Mouse (Mus musculus) ovary, adult 10 weeks (tissue): Measurements from ENCODE around the gene Hcn3. TPM values are rescaled to one million over a fixed set of nuclear protein-coding genes. Genes with fewer than 3 reads are reported as not detected.

ENCODE experiments used
- polyA plus RNA-seq: library from polyadenylated mRNA; stranded (reverse); fragments of 350-450 nt; fragmentation: Illumina TruSeq; extraction: RNeasy Lipid Tissue Mini Kit (QIAGEN cat#74804); gene quantifications from one replicate; pipeline ENCODE4 v1.2.3, GENCODE M21; 2014

The Hcn3 gene
- not detected for polyA plus RNA-seq

GRCm38 (mm10) chr3:89159616-89160344 lies at the start of gene Hcn3:
Gene Hcn3 (minus strand): TSS chr3:89160196.

DNA sequence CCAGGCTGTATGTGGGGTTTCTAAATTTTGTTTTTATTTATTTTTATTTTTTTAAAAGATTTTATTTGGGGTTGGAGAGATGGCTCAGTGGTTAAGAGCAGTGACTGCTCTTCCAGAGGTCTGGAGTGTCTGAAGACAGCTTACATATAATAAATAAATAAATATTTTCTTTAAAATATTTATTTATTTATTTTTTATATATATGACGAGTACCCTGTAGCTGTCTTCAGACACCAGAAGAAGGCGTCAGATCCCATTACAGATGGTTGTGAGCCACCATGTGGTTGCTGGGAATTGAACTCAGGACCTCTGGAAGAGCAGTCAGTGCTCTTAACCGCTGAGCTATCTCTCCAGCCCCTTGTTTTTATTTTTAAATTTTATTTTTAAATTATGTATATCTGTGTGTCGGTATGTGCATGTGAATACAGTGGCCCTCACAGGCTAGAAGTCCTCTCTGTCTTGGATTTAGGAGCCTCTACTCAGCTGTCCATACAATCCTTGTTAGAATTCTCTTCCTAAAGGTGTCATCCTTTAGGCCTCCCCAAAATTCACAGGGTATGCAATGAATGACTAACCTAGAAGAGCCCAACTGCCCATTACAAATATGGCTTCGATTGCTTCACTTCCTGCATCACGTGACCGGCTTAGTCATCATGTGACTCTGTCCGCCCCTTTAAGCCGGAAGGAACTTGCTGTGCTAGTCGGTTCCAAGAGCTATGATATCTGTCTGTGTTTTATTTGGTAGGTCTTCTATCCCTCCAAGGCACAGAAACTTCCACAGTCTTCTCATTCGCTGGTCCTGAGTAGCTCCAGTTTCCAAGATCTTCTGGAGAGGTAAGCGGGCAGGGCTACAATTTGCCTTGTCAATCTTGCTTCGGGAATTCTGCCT lies 42.5 kb upstream of the Hcn3 start, which contains the start of gene Gba:
Gba (plus strand) TSS at position 676 of the 889 bp plus-strand sequence.

DNA sequence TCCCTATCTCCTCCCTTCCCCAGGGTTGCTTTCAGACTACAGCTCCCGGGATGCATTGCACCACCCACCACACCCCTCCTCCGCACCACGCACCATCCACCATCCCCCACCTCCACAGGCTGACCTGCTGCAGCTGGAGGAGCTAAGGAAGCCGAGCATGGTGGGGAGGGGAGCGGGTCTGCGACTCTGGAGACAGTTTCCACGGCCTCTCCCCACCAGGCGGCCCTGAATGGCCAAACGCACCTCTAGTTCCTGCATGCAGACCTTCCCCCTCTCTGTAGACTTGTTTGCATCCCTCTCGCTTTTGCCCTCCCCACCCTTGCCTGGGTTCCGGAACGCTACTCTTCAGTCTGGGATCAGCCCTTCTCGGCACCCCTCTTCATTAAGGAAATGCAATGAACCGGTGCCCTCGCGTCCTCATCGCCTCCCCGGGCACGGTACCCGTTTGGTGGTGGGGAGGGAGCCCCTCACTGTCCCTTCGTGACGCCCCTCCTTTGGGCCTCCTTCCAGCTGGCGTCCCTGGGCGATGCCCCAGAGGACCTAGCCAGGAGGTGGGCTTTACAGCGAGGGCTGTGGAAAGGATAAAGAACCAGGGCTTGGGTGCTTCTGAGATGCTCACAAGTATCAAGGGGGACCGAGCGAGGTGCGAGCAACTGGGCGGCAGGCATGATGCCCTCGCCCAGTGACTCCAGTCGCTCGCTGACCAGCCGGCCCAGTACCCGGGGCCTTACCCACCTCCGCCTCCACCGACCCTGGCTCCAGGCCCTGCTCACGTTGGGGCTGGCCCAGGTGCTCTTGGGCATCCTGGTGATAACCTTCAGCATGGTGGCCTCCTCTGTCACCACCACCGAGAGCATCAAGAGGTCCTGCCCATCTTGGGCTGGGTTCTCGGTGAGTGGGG lies 23.3 kb upstream of the Hcn3 start, which contains the start of gene Fam189b:
Fam189b (plus strand) TSS at position 86 of the 901 bp plus-strand sequence.

DNA sequence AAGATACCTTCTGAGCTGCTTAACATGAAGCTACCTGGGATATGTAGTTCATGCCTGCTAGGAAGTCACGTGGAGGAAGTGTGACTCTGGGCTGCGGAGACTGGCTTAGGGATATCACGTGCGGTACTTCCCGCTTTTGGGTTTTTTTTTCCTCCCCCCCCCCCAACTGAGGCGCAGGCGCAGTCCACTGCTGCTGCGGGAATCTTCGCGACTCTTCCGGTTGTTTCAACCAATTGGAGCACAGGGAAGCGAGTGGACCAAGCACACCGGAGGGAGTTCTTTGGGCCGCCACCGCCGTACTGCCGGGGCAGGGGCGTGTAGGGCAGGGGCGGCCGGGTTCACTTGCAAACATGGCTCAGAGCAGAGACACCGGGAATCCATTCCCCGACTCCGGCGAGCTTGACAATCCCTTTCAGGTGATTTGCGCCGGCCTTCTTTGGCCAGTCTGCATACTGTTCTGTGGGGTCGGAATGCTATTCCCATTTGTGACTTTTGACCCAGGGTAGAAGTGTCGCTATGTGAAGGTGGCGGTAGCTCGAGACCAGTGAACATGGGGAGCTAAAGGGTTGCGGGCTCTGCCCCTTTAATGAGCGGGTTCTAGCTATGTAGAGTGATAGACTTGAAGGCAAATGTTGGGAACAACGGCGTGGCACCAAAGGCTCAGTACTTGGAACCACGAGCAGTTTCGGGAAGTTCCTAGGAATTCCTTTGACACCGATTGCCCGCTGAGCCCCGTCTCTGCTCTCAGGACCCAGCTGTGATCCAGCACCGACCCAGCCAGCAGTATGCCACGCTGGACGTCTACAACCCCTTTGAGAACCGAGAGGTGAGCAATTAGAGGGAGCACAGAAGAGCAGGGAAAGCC lies 17.5 kb upstream of the Hcn3 start, which contains the start of gene Scamp3:
Scamp3 (plus strand) TSS at position 232 of the 865 bp plus-strand sequence.

GRCm38 (mm10) chr3:89164506-89165267 lies 4.7 kb upstream of the Hcn3 start, which contains the start of gene Clk2:
Gene Clk2 (plus strand): TSS chr3:89164795.

GRCm38 (mm10) chr3:89135958-89136357 lies 24.0 kb downstream of the Hcn3 start, which contains the start of gene Pklr:
Gene Pklr (plus strand): TSS chr3:89136142.

DNA sequence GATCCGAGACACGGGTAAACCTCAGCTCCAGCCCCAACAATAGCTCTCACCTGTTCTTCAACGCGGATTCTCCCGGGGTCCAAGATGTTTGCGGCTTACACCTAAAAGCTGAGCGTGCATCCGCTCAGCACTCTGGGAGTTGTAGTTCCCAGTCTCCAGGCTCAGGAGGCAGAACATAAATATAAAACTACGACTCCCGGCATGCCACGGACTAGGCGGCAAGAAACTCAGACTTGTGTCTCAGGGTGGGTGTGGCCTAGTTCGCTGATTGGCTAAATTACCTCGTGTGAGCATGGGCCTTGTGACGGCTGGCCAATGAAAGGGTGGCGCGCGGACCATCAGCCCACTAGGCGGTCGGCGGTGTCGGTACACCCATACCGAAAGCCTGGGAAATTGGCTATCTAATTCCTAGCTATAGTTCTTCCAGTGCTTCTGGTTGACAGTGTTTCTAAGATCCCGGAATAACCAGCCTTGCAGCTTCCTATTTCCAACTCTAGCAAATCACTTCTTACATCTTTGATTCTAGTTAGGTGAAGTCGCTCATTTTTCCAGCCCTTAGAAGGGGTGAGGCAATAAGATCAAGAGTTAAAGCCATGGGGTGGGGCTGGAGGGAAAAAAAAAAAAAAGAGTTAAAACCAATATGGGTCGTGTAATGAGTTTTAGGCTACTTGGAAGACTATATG lies 58.0 kb downstream of the Hcn3 start, which contains the start of gene Fdps:
Fdps (minus strand) TSS at position 148 of the 683 bp plus-strand sequence.

DNA sequence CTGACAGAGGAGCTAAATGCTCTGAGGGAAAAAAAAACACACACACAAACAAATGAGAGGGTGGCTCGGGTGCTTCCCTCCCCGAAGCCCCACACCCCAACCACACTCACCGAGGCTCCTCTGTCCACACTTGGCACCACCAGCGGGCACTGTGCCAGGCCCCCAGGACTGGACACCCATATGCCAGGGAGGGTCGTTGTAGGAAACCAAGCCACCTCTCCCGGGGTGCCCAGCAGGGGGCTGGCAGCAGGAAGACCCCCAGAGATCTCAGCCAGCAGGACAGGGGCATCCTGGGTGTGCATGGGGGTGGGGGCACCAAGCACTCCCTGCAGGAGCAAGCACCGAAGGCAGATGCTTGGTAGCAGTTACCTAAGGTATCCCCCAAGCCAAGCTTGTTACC lies 59.2 kb downstream of the Hcn3 start, which contains the start of gene Gm43738:
Gm43738 (minus strand) TSS at position 289 of the 400 bp plus-strand sequence.

Other genes starting within 250 kb of the Hcn3 start
- 1.0 TPM for gene Msto1, start 246.2 kb downstream of the Hcn3 start, polyA plus RNA-seq
- 70.2 TPM for gene Ash1l, start 209.6 kb downstream of the Hcn3 start, polyA plus RNA-seq
- 97.1 TPM for gene Dap3, start 209.0 kb downstream of the Hcn3 start, polyA plus RNA-seq
- gene Rusc1, start 66.9 kb downstream of the Hcn3 start, polyA plus RNA-seq: 4.6 TPM
- not detected for gene Gm43738, start 59.1 kb downstream of the Hcn3 start, polyA plus RNA-seq
- 19.0 TPM for gene Fdps, start 58.2 kb downstream of the Hcn3 start, polyA plus RNA-seq
- 0.48 TPM for gene Pklr, start 24.1 kb downstream of the Hcn3 start, polyA plus RNA-seq
- gene Clk2, start 4.6 kb upstream of the Hcn3 start, polyA plus RNA-seq: 13.0 TPM
- gene Scamp3, start 17.3 kb upstream of the Hcn3 start, polyA plus RNA-seq: 10.0 TPM
- gene Fam189b, start 22.9 kb upstream of the Hcn3 start, polyA plus RNA-seq: 0.48 TPM
- gene Gba, start 42.7 kb upstream of the Hcn3 start, polyA plus RNA-seq: 9.7 TPM
- 0.57 TPM for gene Thbs3, start 55.0 kb upstream of the Hcn3 start, polyA plus RNA-seq
- 26.7 TPM for gene Mtx1, start 66.9 kb upstream of the Hcn3 start, polyA plus RNA-seq
- 2.4 TPM for gene Muc1, start 68.9 kb upstream of the Hcn3 start, polyA plus RNA-seq
- 23.2 TPM for gene Krtcap2, start 85.8 kb upstream of the Hcn3 start, polyA plus RNA-seq
- gene Trim46, start 86.1 kb upstream of the Hcn3 start, polyA plus RNA-seq: not detected
- not detected for gene Dpm3, start 99.2 kb upstream of the Hcn3 start, polyA plus RNA-seq
- gene Slc50a1, start 110.4 kb upstream of the Hcn3 start, polyA plus RNA-seq: 15.4 TPM
- 4.2 TPM for gene Efna1, start 120.9 kb upstream of the Hcn3 start, polyA plus RNA-seq
- not detected for gene Efna3, start 162.8 kb upstream of the Hcn3 start, polyA plus RNA-seq
- not detected for gene Efna4, start 177.8 kb upstream of the Hcn3 start, polyA plus RNA-seq
- gene Adam15, start 189.8 kb upstream of the Hcn3 start, polyA plus RNA-seq: 5.8 TPM
- gene Dcst2, start 201.8 kb upstream of the Hcn3 start, polyA plus RNA-seq: not detected
- not detected for gene Dcst1, start 205.1 kb upstream of the Hcn3 start, polyA plus RNA-seq
- gene Zbtb7b, start 234.6 kb upstream of the Hcn3 start, polyA plus RNA-seq: 1.5 TPM
- 1.6 TPM for gene Lenep, start 242.6 kb upstream of the Hcn3 start, polyA plus RNA-seq